Mouse (Mus musculus): ENCODE measurements around the gene Plxdc1. TPM values are rescaled to one million over a fixed set of nuclear protein-coding genes. Genes with fewer than 3 reads are reported as not detected.

Plxdc1 gene
- 0.34 and 0.48 TPM in 2 replicates for polyA plus RNA-seq (2016; fragmentation: Nextera tagmentation; extraction: Ambion mirVana)

- H3K4me1 ChIP-seq, result peaks cover 28% of the 10 kb centered on the region
- H3K4me3 ChIP-seq, result peak within 1 kb of the TSS; percentile 88
- peaks cover 51% of the 10 kb centered on the region for H3K27me3 ChIP-seq
- H3K9me3 ChIP-seq, result no peaks in the 10 kb centered on the region
- 4% methylated on average over 47 of the region's 74 CpGs for WGBS
- no peak within 1 kb of the TSS for H3K27ac ChIP-seq (replicated peaks)
- H3K9ac ChIP-seq (replicated peaks), result peak within 1 kb of the TSS; percentile 51
- ATAC-seq (ENCODE audit: low FRiP score, low read depth), result no peak
- no peaks in the 10 kb centered on the region for H3K36me3 ChIP-seq
- peak within 1 kb of the TSS; percentile 87 for H3K4me2 ChIP-seq (replicated peaks)
Measured at GRCm38 (mm10) chr11:97985727-97986677, at the start of gene Plxdc1. Gene Plxdc1, minus strand, starts transcription at chr11:97986444.

GRCm38 (mm10) chr11:98035977-98036377 is 49.7 kb upstream of the Plxdc1 start:
- H3K4me2 ChIP-seq (replicated peaks), result peak overlapping the region; percentile 75
- peak; percentile 62; the same call in 1 of the 2 replicates for ATAC-seq (ENCODE audit: low FRiP score, low read depth)
- H3K9ac ChIP-seq (replicated peaks), result peak overlapping the region; percentile 49
- under 1% methylated on average over 27 of the region's 27 CpGs for WGBS
- H3K4me3 ChIP-seq, result peak overlapping the region; percentile 40
- peaks cover 27% of the 10 kb centered on the region for H3K27me3 ChIP-seq
- peaks cover 3% of the 10 kb centered on the region for H3K36me3 ChIP-seq
- no peak overlapping the region for H3K27ac ChIP-seq (replicated peaks)
- no peaks in the 10 kb centered on the region for H3K9me3 ChIP-seq
- peaks cover 23% of the 10 kb centered on the region for H3K4me1 ChIP-seq

GRCm38 (mm10) chr11:98034840-98035239 is 48.6 kb upstream of the Plxdc1 start:
- H3K27me3 ChIP-seq, result peaks cover 27% of the 10 kb centered on the region
- H3K9ac ChIP-seq (replicated peaks), result no peak overlapping the region
- H3K4me1 ChIP-seq, result peaks cover 23% of the 10 kb centered on the region
- peaks cover 14% of the 10 kb centered on the region for H3K36me3 ChIP-seq
- peak; percentile 28; the same call in 1 of the 2 replicates for ATAC-seq (ENCODE audit: low FRiP score, low read depth)
- no peak overlapping the region; the same call in 1 of the 2 replicates for H3K4me2 ChIP-seq (replicated peaks)
- H3K9me3 ChIP-seq, result no peaks in the 10 kb centered on the region
- H3K27ac ChIP-seq (replicated peaks), result peak overlapping the region; percentile 58; the same call in 1 of the 2 replicates
- H3K4me3 ChIP-seq, result no peak overlapping the region
- WGBS, result 19% methylated on average over 4 of the region's 4 CpGs

GRCm38 (mm10) chr11:98034061-98034460 is 47.8 kb upstream of the Plxdc1 start:
- Histone ChIP-seq H3K4me1 (peaks cover 23% of the 10 kb centered on the region), H3K27ac (replicated peaks) (no peak overlapping the region), H3K4me3 (no peak overlapping the region), H3K36me3 (peaks cover 21% of the 10 kb centered on the region), H3K27me3 (peaks cover 27% of the 10 kb centered on the region), H3K4me2 (replicated peaks) (no peak overlapping the region), H3K9me3 (no peaks in the 10 kb centered on the region), H3K9ac (replicated peaks) (no peak overlapping the region)
- ATAC-seq (ENCODE audit: low FRiP score, low read depth), result no peak
- WGBS, result 88% methylated on average over 5 of the region's 5 CpGs

- no peak for ATAC-seq (ENCODE audit: low FRiP score, low read depth)
- Histone ChIP-seq H3K27ac (replicated peaks) (no peak overlapping the region), H3K4me3 (no peak overlapping the region), H3K36me3 (peaks cover 31% of the 10 kb centered on the region), H3K9ac (replicated peaks) (no peak overlapping the region), H3K4me1 (peaks cover 33% of the 10 kb centered on the region), H3K4me2 (replicated peaks) (no peak overlapping the region), H3K9me3 (no peaks in the 10 kb centered on the region), H3K27me3 (peaks cover 12% of the 10 kb centered on the region)
- WGBS, result 6% methylated on average over 5 of the region's 5 CpGs
Measured at GRCm38 (mm10) chr11:98031443-98031770, 45.2 kb upstream of the Plxdc1 start.

- ATAC-seq (ENCODE audit: low FRiP score, low read depth), result no peak
- H3K4me1 ChIP-seq, result peaks cover 31% of the 10 kb centered on the region
- H3K4me2 ChIP-seq (replicated peaks), result no peak overlapping the region
- H3K4me3 ChIP-seq, result no peak overlapping the region
- H3K9me3 ChIP-seq, result no peaks in the 10 kb centered on the region
- no peak overlapping the region for H3K9ac ChIP-seq (replicated peaks)
- H3K27me3 ChIP-seq, result peaks cover 7% of the 10 kb centered on the region
- H3K27ac ChIP-seq (replicated peaks), result no peak overlapping the region
- WGBS, result 56% methylated on average over 5 of the region's 5 CpGs
- H3K36me3 ChIP-seq, result peaks cover 31% of the 10 kb centered on the region
Measured at GRCm38 (mm10) chr11:98030701-98031442, 44.6 kb upstream of the Plxdc1 start.

GRCm38 (mm10) chr11:98027785-98028184 is 41.5 kb upstream of the Plxdc1 start:
- Histone ChIP-seq H3K27me3 (no peaks in the 10 kb centered on the region), H3K36me3 (peaks cover 31% of the 10 kb centered on the region), H3K9me3 (no peaks in the 10 kb centered on the region), H3K9ac (replicated peaks) (peak overlapping the region; percentile 98), H3K4me2 (replicated peaks) (peak overlapping the region; percentile 93), H3K4me3 (peak overlapping the region; percentile 100), H3K4me1 (peaks cover 27% of the 10 kb centered on the region), H3K27ac (replicated peaks) (no peak overlapping the region; the same call in 1 of the 2 replicates)
- ATAC-seq (ENCODE audit: low FRiP score, low read depth), result no peak
- 30% methylated on average over 7 of the region's 7 CpGs for WGBS

- H3K4me1 ChIP-seq, result peaks cover 27% of the 10 kb centered on the region
- WGBS, result under 1% methylated on average over 18 of the region's 18 CpGs
- H3K36me3 ChIP-seq, result peaks cover 31% of the 10 kb centered on the region
- peak overlapping the region; percentile 94 for H3K27ac ChIP-seq (replicated peaks)
- H3K9ac ChIP-seq (replicated peaks), result peak overlapping the region; percentile 98
- H3K4me2 ChIP-seq (replicated peaks), result peak overlapping the region; percentile 93
- H3K27me3 ChIP-seq, result no peaks in the 10 kb centered on the region
- ATAC-seq (ENCODE audit: low FRiP score, low read depth), result no peak
- no peaks in the 10 kb centered on the region for H3K9me3 ChIP-seq
- H3K4me3 ChIP-seq, result peak overlapping the region; percentile 100
Measured at GRCm38 (mm10) chr11:98027297-98027688, 41.0 kb upstream of the Plxdc1 start.

- peak within 1 kb of the TSS; percentile 93 for H3K4me2 ChIP-seq (replicated peaks)
- H3K27me3 ChIP-seq, result no peaks in the 10 kb centered on the region
- H3K4me3 ChIP-seq, result peak within 1 kb of the TSS; percentile 100
- H3K27ac ChIP-seq (replicated peaks), result peak within 1 kb of the TSS; percentile 94
- H3K4me1 ChIP-seq, result peaks cover 27% of the 10 kb centered on the region
- WGBS, result under 1% methylated on average over 54 of the region's 69 CpGs
- ATAC-seq (ENCODE audit: low FRiP score, low read depth), result peak; percentile 71
- H3K9me3 ChIP-seq, result no peaks in the 10 kb centered on the region
- H3K9ac ChIP-seq (replicated peaks), result peak within 1 kb of the TSS; percentile 98
- H3K36me3 ChIP-seq, result peaks cover 31% of the 10 kb centered on the region
Measured at GRCm38 (mm10) chr11:98026570-98027296, 40.5 kb upstream of the Plxdc1 start, which contains the start of gene Rpl19. Gene Rpl19, plus strand, starts transcription at chr11:98026710.

- peak overlapping the region; percentile 100 for H3K4me3 ChIP-seq
- WGBS, result 7% methylated on average over 15 of the region's 15 CpGs
- no peaks in the 10 kb centered on the region for H3K9me3 ChIP-seq
- peaks cover 32% of the 10 kb centered on the region for H3K4me1 ChIP-seq
- no peak for ATAC-seq (ENCODE audit: low FRiP score, low read depth)
- H3K36me3 ChIP-seq, result peaks cover 30% of the 10 kb centered on the region
- peaks cover 3% of the 10 kb centered on the region; the same call in 1 of the 2 replicates for H3K27me3 ChIP-seq
- peak overlapping the region; percentile 93 for H3K4me2 ChIP-seq (replicated peaks)
- H3K27ac ChIP-seq (replicated peaks), result peak overlapping the region; percentile 94
- peak overlapping the region; percentile 98 for H3K9ac ChIP-seq (replicated peaks)
Measured at GRCm38 (mm10) chr11:98026248-98026569, 40.0 kb upstream of the Plxdc1 start.

- Histone ChIP-seq H3K9me3 (no peaks in the 10 kb centered on the region), H3K36me3 (peaks cover 14% of the 10 kb centered on the region), H3K27ac (replicated peaks) (no peak overlapping the region), H3K27me3 (peaks cover 8% of the 10 kb centered on the region; the same call in 1 of the 2 replicates), H3K4me1 (peaks cover 49% of the 10 kb centered on the region), H3K4me3 (no peak overlapping the region), H3K9ac (replicated peaks) (no peak overlapping the region), H3K4me2 (replicated peaks) (no peak overlapping the region)
- WGBS, result 95% methylated on average over 3 of the region's 3 CpGs
- no peak for ATAC-seq (ENCODE audit: low FRiP score, low read depth)
Measured at GRCm38 (mm10) chr11:98024516-98024915, 38.3 kb upstream of the Plxdc1 start.

All from midbrain, embryonic 12.5 days (tissue).